Mouse (Mus musculus): ENCODE measurements around the gene Itgb6. TPM values are rescaled to one million over a fixed set of nuclear protein-coding genes. Genes with fewer than 3 reads are reported as not detected.

Itgb6 gene
- polyA plus RNA-seq, 1 experiment from 2014 or later: 0.10 TPM

DNA sequence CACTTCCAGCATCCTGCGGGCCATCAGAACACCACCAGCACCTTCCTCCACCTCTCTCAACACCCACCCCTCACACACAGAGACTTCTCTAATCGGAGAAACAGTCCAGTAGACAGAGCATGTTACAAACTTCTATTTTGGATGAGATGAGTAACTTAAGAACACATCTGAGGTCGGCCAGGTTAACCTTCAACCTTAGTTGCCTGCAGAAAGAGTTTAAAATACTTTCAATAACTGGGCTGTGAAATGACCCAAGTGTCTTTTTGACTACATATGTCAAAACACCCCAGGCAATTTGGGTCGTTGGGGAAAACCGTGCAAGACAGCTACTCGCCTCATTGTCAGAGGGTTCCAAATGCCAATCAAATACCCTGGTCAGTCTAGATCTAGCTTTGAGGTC is 10.0 kb downstream of the Itgb6 start:
- Histone ChIP-seq H3K4me3 (no peak overlapping the region), H3K9me3 (no peaks in the 10 kb centered on the region), H3K27me3 (0 out of 2 replicates have a peak, but pooled peaks cover 6% of the 10 kb centered on the region), H3K4me1 (peaks cover 21% of the 10 kb centered on the region), H3K4me2 (replicated peaks) (no peak overlapping the region), H3K36me3 (no peaks in the 10 kb centered on the region), H3K9ac (replicated peaks) (no peak overlapping the region), H3K27ac (replicated peaks) (no peak overlapping the region)
- WGBS: 85% methylated on average over 6 of the region's 6 CpGs
- ATAC-seq (ENCODE audit: low FRiP score, low read depth): no peak

DNA sequence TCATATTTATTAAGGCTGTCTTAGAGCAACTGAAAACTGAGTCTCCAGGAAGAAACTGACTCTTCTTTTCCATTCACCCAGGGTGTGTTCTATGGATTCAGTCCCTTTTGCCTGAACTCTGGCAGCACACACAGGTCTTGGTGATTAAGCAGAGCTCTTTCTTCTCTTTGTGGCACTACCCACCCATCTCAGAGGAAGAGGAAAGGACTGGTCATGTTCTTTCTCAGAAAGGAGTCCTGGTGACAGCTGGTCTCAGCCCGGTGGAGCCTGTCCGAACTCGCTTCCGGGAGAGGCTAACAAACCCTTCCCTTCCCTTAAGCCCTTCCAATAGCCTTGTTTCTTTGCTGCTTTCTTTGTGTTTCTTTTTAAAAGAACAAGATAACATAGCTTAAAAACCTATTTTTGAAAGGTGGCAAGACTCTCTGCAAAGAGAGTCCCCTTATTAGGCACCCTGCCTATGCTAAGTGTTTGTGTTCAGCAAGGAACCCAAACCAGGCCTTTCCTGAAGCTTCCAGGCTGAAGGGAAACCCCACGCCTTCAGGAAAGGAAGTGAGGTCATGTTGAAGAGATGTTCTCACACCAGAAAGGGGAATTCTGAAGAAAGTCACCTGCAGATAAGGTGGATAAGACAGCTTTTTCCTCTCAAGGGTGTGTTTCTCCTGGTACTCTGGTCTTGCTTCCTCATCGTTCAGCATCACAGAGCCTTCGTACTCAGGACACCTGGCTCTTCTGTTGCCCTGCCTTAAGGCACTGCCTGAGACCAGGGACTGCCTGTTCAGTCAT is 11.2 kb downstream of the Itgb6 start:
- no peaks in the 10 kb centered on the region for H3K36me3 ChIP-seq
- H3K27ac ChIP-seq (replicated peaks): no peak overlapping the region
- ATAC-seq (ENCODE audit: low FRiP score, low read depth): no peak
- H3K9me3 ChIP-seq: no peaks in the 10 kb centered on the region
- peaks cover 21% of the 10 kb centered on the region for H3K4me1 ChIP-seq
- peaks cover 6% of the 10 kb centered on the region; the same call in 1 of the 2 replicates for H3K27me3 ChIP-seq
- H3K4me2 ChIP-seq (replicated peaks): no peak overlapping the region
- H3K9ac ChIP-seq (replicated peaks): no peak overlapping the region
- H3K4me3 ChIP-seq: no peak overlapping the region
- WGBS: 83% methylated on average over 7 of the region's 7 CpGs

- Histone ChIP-seq H3K9me3 (no peaks in the 10 kb centered on the region), H3K4me3 (no peak overlapping the region), H3K9ac (replicated peaks) (no peak overlapping the region), H3K36me3 (no peaks in the 10 kb centered on the region), H3K4me1 (peaks cover 18% of the 10 kb centered on the region), H3K27ac (replicated peaks) (no peak overlapping the region), H3K4me2 (replicated peaks) (no peak overlapping the region), H3K27me3 (peaks cover 6% of the 10 kb centered on the region; the same call in 1 of the 2 replicates)
- ATAC-seq (ENCODE audit: low FRiP score, low read depth): no peak
- WGBS: 95% methylated on average over 4 of the region's 4 CpGs
These were observed 12.1 kb downstream of the Itgb6 start for GRCm38 (mm10) chr2:60710317-60710716.

DNA sequence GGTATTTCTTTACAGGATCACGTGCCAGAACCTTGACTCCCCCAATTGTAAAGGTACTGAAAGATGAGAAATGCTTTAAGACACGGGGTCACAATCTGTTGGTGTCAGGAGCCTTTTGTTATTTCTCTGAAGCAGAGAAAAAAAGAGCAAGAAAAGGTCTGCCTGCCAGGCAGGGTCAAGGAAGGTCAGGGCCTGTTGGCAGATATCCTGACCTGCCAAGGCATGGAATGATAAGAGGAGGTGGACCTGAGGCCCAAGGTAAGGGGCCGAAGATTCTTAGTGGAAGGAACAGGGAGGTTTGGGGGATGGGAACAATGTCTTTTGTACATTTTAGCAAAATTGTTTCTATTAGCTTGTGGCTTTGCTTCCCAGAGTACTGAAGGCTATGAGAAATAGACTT is 13.8 kb downstream of the Itgb6 start:
- Histone ChIP-seq H3K4me1 (peaks cover 1% of the 10 kb centered on the region; the same call in 1 of the 2 replicates), H3K36me3 (no peaks in the 10 kb centered on the region), H3K9ac (replicated peaks) (no peak overlapping the region), H3K27me3 (peaks cover 6% of the 10 kb centered on the region; the same call in 1 of the 2 replicates), H3K4me3 (no peak overlapping the region), H3K4me2 (replicated peaks) (no peak overlapping the region), H3K9me3 (no peaks in the 10 kb centered on the region), H3K27ac (replicated peaks) (no peak overlapping the region)
- WGBS: 39% methylated on average over 3 of the region's 3 CpGs
- ATAC-seq (ENCODE audit: low FRiP score, low read depth): no peak

GRCm38 (mm10) chr2:60706866-60707265 is 15.6 kb downstream of the Itgb6 start:
- no peak overlapping the region for H3K4me2 ChIP-seq (replicated peaks)
- H3K4me3 ChIP-seq: no peak overlapping the region
- ATAC-seq (ENCODE audit: low FRiP score, low read depth): no peak
- H3K4me1 ChIP-seq: no peaks in the 10 kb centered on the region
- no peaks in the 10 kb centered on the region for H3K9me3 ChIP-seq
- no peaks in the 10 kb centered on the region; the same call in 1 of the 2 replicates for H3K27me3 ChIP-seq
- no peak overlapping the region for H3K27ac ChIP-seq (replicated peaks)
- H3K36me3 ChIP-seq: no peaks in the 10 kb centered on the region
- 85% methylated on average over 3 of the region's 3 CpGs for WGBS
- no peak overlapping the region for H3K9ac ChIP-seq (replicated peaks)

- Histone ChIP-seq H3K27me3 (no peaks in the 10 kb centered on the region; the same call in 1 of the 2 replicates), H3K36me3 (no peaks in the 10 kb centered on the region), H3K9me3 (no peaks in the 10 kb centered on the region), H3K27ac (replicated peaks) (no peak overlapping the region), H3K9ac (replicated peaks) (no peak overlapping the region), H3K4me2 (replicated peaks) (no peak overlapping the region), H3K4me3 (no peak overlapping the region), H3K4me1 (no peaks in the 10 kb centered on the region)
- WGBS: 91% methylated on average over 8 of the region's 8 CpGs
- no peak for ATAC-seq (ENCODE audit: low FRiP score, low read depth)
These were observed 17.0 kb downstream of the Itgb6 start for GRCm38 (mm10) chr2:60705426-60705825.

- H3K4me3 ChIP-seq: no peak overlapping the region
- H3K9ac ChIP-seq (replicated peaks): no peak overlapping the region
- ATAC-seq (ENCODE audit: low FRiP score, low read depth): no peak
- H3K9me3 ChIP-seq: no peaks in the 10 kb centered on the region
- H3K27me3 ChIP-seq: peaks cover 2% of the 10 kb centered on the region
- no peak overlapping the region for H3K4me2 ChIP-seq (replicated peaks)
- WGBS: 65% methylated on average over 4 of the region's 4 CpGs
- H3K27ac ChIP-seq (replicated peaks): no peak overlapping the region
- 0 out of 2 replicates have a peak, but pooled peaks cover 2% of the 10 kb centered on the region for H3K4me1 ChIP-seq
- H3K36me3 ChIP-seq: no peaks in the 10 kb centered on the region
These were observed 19.1 kb downstream of the Itgb6 start for GRCm38 (mm10) chr2:60703315-60703714.

- no peak overlapping the region for H3K4me2 ChIP-seq (replicated peaks)
These were observed 21.5 kb downstream of the Itgb6 start for GRCm38 (mm10) chr2:60700956-60701355.

GRCm38 (mm10) chr2:60700013-60700412 is 22.4 kb downstream of the Itgb6 start:
- peaks cover 5% of the 10 kb centered on the region; the same call in 1 of the 2 replicates for H3K27me3 ChIP-seq
- H3K27ac ChIP-seq (replicated peaks): no peak overlapping the region
- WGBS: 93% methylated on average over 3 of the region's 3 CpGs
- H3K4me3 ChIP-seq: no peak overlapping the region
- no peak overlapping the region for H3K4me2 ChIP-seq (replicated peaks)
- no peaks in the 10 kb centered on the region for H3K36me3 ChIP-seq
- H3K9ac ChIP-seq (replicated peaks): no peak overlapping the region
- no peak for ATAC-seq (ENCODE audit: low FRiP score, low read depth)
- H3K4me1 ChIP-seq: 0 out of 2 replicates have a peak, but pooled peaks cover 2% of the 10 kb centered on the region
- no peaks in the 10 kb centered on the region for H3K9me3 ChIP-seq

More at GRCm38 (mm10) chr2:60700956-60701355, 21.5 kb downstream of the Itgb6 start:
- H3K4me1 ChIP-seq: 0 out of 2 replicates have a peak, but pooled peaks cover 2% of the 10 kb centered on the region
- no peak for ATAC-seq (ENCODE audit: low FRiP score, low read depth)
- H3K27me3 ChIP-seq: peaks cover 5% of the 10 kb centered on the region; the same call in 1 of the 2 replicates
- H3K9me3 ChIP-seq: no peaks in the 10 kb centered on the region
- no peak overlapping the region for H3K9ac ChIP-seq (replicated peaks)
- no peaks in the 10 kb centered on the region for H3K36me3 ChIP-seq
- WGBS: 91% methylated on average over 4 of the region's 4 CpGs
- H3K4me3 ChIP-seq: no peak overlapping the region
- no peak overlapping the region for H3K27ac ChIP-seq (replicated peaks)

- Histone ChIP-seq H3K9me3 (no peaks in the 10 kb centered on the region), H3K27ac (replicated peaks) (no peak overlapping the region), H3K27me3 (peaks cover 5% of the 10 kb centered on the region; the same call in 1 of the 2 replicates), H3K36me3 (no peaks in the 10 kb centered on the region), H3K4me3 (no peak overlapping the region), H3K9ac (replicated peaks) (no peak overlapping the region), H3K4me1 (0 out of 2 replicates have a peak, but pooled peaks cover 2% of the 10 kb centered on the region), H3K4me2 (replicated peaks) (no peak overlapping the region)
- ATAC-seq (ENCODE audit: low FRiP score, low read depth): no peak
- WGBS: 93% methylated on average over 3 of the region's 3 CpGs
These were observed 22.9 kb downstream of the Itgb6 start for GRCm38 (mm10) chr2:60699591-60699990.

GRCm38 (mm10) chr2:60698155-60698554 is 24.3 kb downstream of the Itgb6 start:
- H3K27ac ChIP-seq (replicated peaks): no peak overlapping the region
- no peak overlapping the region for H3K4me2 ChIP-seq (replicated peaks)
- WGBS: 38% methylated on average over 1 of the region's 1 CpGs
- H3K4me1 ChIP-seq: 0 out of 2 replicates have a peak, but pooled peaks cover 2% of the 10 kb centered on the region
- no peak overlapping the region for H3K9ac ChIP-seq (replicated peaks)
- no peak overlapping the region for H3K4me3 ChIP-seq
- ATAC-seq (ENCODE audit: low FRiP score, low read depth): no peak
- H3K9me3 ChIP-seq: no peaks in the 10 kb centered on the region
- no peaks in the 10 kb centered on the region for H3K36me3 ChIP-seq
- peaks cover 5% of the 10 kb centered on the region; the same call in 1 of the 2 replicates for H3K27me3 ChIP-seq

DNA sequence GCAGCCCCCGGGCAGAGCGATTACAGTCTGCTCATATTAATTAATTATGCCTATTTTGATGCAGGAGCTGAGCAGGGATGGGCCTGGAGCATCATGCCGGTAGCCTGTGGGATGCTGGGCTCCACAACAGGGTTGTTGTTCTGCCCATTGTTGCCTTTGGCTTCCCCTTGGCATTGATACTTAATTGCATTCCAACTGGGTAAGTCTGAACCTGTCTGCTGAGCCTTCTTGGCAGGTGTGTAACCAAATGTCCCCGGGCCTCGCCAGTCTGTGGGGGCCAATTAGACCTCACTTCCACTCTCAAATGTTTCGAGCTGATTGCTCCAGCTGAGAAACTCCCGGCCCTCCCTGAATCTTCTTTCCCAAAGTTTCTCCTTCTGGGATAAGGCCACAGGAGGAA is 24.9 kb downstream of the Itgb6 start:
- no peak overlapping the region for H3K9ac ChIP-seq (replicated peaks)
- H3K36me3 ChIP-seq: no peaks in the 10 kb centered on the region
- H3K9me3 ChIP-seq: no peaks in the 10 kb centered on the region
- no peak overlapping the region for H3K4me3 ChIP-seq
- H3K27me3 ChIP-seq: peaks cover 5% of the 10 kb centered on the region; the same call in 1 of the 2 replicates
- H3K4me1 ChIP-seq: 0 out of 2 replicates have a peak, but pooled peaks cover 2% of the 10 kb centered on the region
- no peak overlapping the region for H3K27ac ChIP-seq (replicated peaks)
- no peak overlapping the region for H3K4me2 ChIP-seq (replicated peaks)
- no peak for ATAC-seq (ENCODE audit: low FRiP score, low read depth)
- 74% methylated on average over 7 of the region's 7 CpGs for WGBS

Data from midbrain, embryonic 12.5 days (tissue).